Mouse (Mus musculus) Patski (cell line): ENCODE results near the gene Cped1. TPM values are rescaled to one million over a fixed set of nuclear protein-coding genes. Genes with fewer than 3 reads are reported as not detected.
A peak's percentile ranks its signal among the peaks of the same experiment; 100 is the strongest.

Experiments used
- ATAC-seq: fragments of 100-300 bp; one replicate; pipeline ENCODE4 v1.8.0; 2021
- CTCF ChIA-PET: fragments of 350-600 bp; sonication (Branson Sonifier 250); formaldehyde crosslinking; loops from one replicate; lab custom pipeline; 2022; ENCODE audit warnings: inconsistent platforms; lab: Charles Lee
- POLR2A ChIA-PET: fragments of 350-600 bp; sonication (Branson Sonifier 250); formaldehyde crosslinking; loops from one replicate; lab custom pipeline; 2022; ENCODE audit warnings: antibody characterized with exemption, inconsistent platforms; lab: Charles Lee
- DNase-seq: peaks from one replicate; pipeline ENCODE4 v3.0.0-alpha.2; 2011; ENCODE audit warnings: low read depth, low spot score
- H3K27me3 ChIP-seq: fragments of 371-371 bp; one replicate; pipeline ENCODE4 v1.5.1; 2021
- CTCF ChIP-seq: fragments of 100-300 bp; IDR thresholded peaks from one replicate; pipeline ENCODE4 v1.5.1; 2021
- in situ Hi-C: fragments of 300-500 bp; cut with MboI; formaldehyde crosslinking; loops from 3 replicates; pipeline ENCODE4 v1.11.1; 2018; ENCODE audit warnings: low pct_unique_long_range_greater_than_20kb, mixed read lengths
- polyA plus RNA-seq: library from polyadenylated mRNA; unstranded; gene quantifications from one replicate; pipeline ENCODE4 v1.2.3, GENCODE M21; 2021

Cped1 gene
- polyA plus RNA-seq: 0.41 TPM

- DNase-seq: no peak
- in situ Hi-C loops: no loop called here
- H3K27me3 ChIP-seq: peaks cover 34% of the 10 kb centered on the region
- POLR2A ChIA-PET: no interaction called here
- CTCF ChIA-PET: interaction anchor here (0.9 to 1.9 kb wide), 3 partner anchors 10 to 16 kb away, joined by 3 to 4 read pairs (median 3); no protein-coding TSS in a partner anchor
- no peak for ATAC-seq
- TF ChIP-seq CTCF: no peak
Observed at GRCm38 (mm10) chr6:21985732-21986540, at the start of gene Cped1. Gene Cped1 (plus strand): TSS chr6:21985916.

GRCm38 (mm10) chr6:21937981-21938635 lies 47.6 kb upstream of the Cped1 start:
- ChIA-PET CTCF (no interaction called here), POLR2A (no interaction called here)
- in situ Hi-C loops: no loop called here
- no peak for TF ChIP-seq CTCF
- DNase-seq: no peak
- peaks cover 45% of the 10 kb centered on the region for H3K27me3 ChIP-seq
- ATAC-seq: no peak

DNA sequence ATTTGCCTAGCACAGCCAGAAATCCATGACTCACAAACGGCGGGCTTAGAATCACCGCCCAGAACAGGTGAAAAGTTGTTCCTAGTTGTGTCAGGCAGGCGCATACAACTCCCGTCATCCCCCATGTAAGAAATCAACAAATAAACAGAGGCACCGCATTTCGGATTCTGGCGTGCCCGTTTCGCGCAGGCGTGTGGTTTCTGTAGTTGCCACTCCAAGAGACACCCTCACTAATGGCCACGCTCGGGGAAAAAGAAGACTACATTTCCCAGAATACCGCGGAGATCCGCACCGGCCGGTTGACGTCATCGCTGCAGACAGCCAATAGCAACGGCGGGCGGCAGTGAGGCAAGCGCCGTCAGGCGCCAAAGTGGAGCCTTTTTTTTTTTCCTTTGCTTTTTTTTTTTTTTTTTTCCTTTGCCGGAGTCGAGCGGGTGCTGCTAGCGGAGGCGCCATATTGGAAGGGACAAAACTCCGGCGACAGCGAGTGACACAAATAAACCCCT lies 36.4 kb upstream of the Cped1 start, which contains the start of gene Ing3:
Gene Ing3 (plus strand): TSS at position 346 of the 506 bp plus-strand sequence.
- ATAC-seq (peak; percentile 94), DNase-seq (peak; percentile 95)
- no peak for TF ChIP-seq CTCF
- H3K27me3 ChIP-seq: peaks cover 8% of the 10 kb centered on the region
- CTCF ChIA-PET: interaction anchor here (1.4 kb wide), 1 partner anchor 98 kb away, joined by 3 read pairs; no protein-coding TSS in a partner anchor
- in situ Hi-C loops: no loop called here
- POLR2A ChIA-PET: no interaction called here

DNA sequence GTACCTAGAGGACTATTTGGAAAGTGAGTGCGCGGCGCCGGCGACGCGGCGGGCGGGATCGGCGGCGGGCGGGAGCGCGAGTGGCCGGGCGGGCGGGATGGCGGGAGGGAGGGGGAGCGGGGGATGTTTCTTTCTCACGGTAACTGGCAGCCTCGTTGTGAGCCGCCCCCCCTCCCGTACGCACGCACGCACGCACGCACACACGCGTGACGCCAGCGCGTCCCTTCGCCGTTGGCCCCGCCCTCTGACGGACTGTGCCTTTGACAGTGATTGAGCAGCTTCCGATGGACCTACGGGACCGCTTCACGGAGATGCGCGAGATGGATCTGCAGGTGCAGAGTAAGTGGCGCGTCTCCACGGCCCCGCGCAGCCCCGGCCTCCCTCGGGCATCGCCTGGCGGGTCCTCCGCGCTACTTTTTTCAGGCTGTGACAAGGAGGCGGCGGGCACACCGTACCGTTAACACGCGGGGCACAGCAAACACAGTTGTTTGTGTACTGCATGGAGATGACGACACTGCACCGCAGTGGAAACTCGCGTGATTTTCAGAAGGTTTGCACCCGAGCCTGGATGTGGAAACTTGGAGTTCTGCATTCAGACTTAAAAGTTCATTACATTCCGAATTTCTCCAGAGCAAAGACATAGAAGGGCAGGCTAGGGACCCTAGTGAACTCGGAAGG lies 35.8 kb upstream of the Cped1 start:
- TF ChIP-seq CTCF: no peak
- DNase-seq: peak; percentile 54
- POLR2A ChIA-PET: no interaction called here
- peak; percentile 91 for ATAC-seq
- in situ Hi-C loops: no loop called here
- H3K27me3 ChIP-seq: peaks cover 8% of the 10 kb centered on the region
- CTCF ChIA-PET: interaction anchor here (1.4 kb wide), 1 partner anchor 99 kb away, joined by 3 read pairs; no protein-coding TSS in a partner anchor

DNA sequence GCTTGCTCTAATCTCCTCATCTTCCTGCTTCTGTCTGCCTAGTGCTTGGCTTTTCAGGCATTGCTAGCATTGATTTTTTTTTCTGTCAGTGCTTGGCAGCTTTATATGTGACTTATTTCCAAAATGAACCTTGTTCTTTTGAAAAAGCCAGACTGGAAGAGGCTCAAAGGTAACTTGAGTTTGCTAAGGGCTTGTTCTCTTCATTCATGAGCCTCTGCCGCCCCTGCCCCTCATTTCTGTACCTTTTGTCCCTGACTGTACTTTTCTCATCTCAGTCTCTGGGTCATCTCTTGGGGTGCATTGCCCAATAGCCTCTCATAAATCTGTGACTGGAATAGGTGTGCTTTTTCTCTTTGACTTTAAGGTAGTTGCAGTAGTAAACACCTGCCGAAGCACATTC lies 35.0 kb upstream of the Cped1 start:
- in situ Hi-C loops: no loop called here
- POLR2A ChIA-PET: no interaction called here

GRCm38 (mm10) chr6:21955468-21955867 lies 30.2 kb upstream of the Cped1 start:
- CTCF ChIA-PET: no interaction called here
- DNase-seq: no peak
- no peaks in the 10 kb centered on the region for H3K27me3 ChIP-seq
- no peak for TF ChIP-seq CTCF
- POLR2A ChIA-PET: no interaction called here
- in situ Hi-C loops: no loop called here
- no peak for ATAC-seq

More for the DNA sequence above, 35.0 kb upstream of the Cped1 start:
- H3K27me3 ChIP-seq: peaks cover 5% of the 10 kb centered on the region
- DNase-seq: no peak
- CTCF ChIA-PET: interaction anchor here (1.4 kb wide), 1 partner anchor 99 kb away, joined by 3 read pairs; no protein-coding TSS in a partner anchor
- TF ChIP-seq CTCF: no peak
- ATAC-seq: no peak

- no peak for ATAC-seq
- TF ChIP-seq CTCF: no peak
- ChIA-PET CTCF (no interaction called here), POLR2A (no interaction called here)
- no peaks in the 10 kb centered on the region for H3K27me3 ChIP-seq
- in situ Hi-C loops: no loop called here
- no peak for DNase-seq
Observed at GRCm38 (mm10) chr6:21958922-21959321, 26.8 kb upstream of the Cped1 start.

DNA sequence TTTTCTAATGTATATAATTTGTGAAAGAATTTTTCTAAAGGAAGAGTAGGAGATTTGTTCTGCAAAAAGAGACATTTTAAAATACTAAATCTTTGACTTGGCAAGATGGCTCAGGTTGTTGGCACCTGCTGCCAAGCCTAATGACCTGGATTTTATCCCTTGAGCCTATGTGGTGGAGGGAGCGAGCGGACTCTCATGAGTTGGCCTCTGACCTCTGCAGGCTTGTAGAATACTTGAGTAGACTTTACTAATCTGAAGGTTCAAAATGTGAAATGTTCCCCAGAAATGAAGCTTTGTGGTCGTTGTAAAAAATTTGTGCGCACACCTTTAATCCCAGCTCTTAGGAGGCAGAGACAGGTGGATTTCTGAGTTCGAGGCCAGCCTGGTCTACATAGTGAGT lies 25.8 kb upstream of the Cped1 start:
- ChIA-PET CTCF (no interaction called here), POLR2A (no interaction called here)
- DNase-seq (no peak), ATAC-seq (no peak)
- H3K27me3 ChIP-seq: no peaks in the 10 kb centered on the region
- TF ChIP-seq CTCF: no peak
- in situ Hi-C loops: no loop called here

GRCm38 (mm10) chr6:21977532-21977931 lies 8.2 kb upstream of the Cped1 start:
- CTCF ChIA-PET: interaction anchor here (0.8 to 1.3 kb wide), 5 partner anchors 9 to 198 kb away, joined by 3 to 4 read pairs (median 3); no protein-coding TSS in a partner anchor
- no peak for TF ChIP-seq CTCF
- DNase-seq (no peak), ATAC-seq (no peak)
- in situ Hi-C loops: no loop called here
- H3K27me3 ChIP-seq: no peaks in the 10 kb centered on the region
- POLR2A ChIA-PET: no interaction called here

DNA sequence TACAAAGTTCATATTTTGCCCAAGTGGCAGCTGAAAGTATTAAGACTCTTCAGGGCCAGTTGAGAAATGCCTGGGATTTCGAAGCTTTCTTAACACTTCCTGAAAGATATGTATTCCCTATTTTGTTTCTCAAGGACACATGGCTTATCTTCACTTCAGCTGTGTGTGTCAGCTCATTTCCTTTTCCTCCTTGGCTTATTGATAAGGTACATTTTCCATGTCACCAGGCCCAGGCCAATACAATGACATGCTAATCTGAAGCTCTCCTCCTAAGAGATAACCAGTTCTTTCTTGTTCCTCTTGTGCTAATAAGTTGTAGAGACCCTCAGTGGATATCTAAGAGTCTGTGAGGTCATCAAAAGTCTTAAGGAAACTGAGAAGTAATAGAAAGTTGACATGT lies 4.6 kb upstream of the Cped1 start:
- peaks cover 5% of the 10 kb centered on the region for H3K27me3 ChIP-seq
- ChIA-PET POLR2A (interaction anchor here (0.9 kb wide), 1 partner anchor 15 kb away, joined by 4 read pairs; no protein-coding TSS in a partner anchor), CTCF (interaction anchor here (0.8 to 1.6 kb wide), 4 partner anchors 11 to 130 kb away, joined by 3 to 4 read pairs (median 3); no protein-coding TSS in a partner anchor)
- TF ChIP-seq CTCF: no peak
- in situ Hi-C loops: no loop called here
- ATAC-seq (no peak), DNase-seq (no peak)
